Comparison of ENCODE assay signal across 24 mouse cellular contexts in genomic region chr12:69179371-69179770, GRCm38 (mm10). TPM values are rescaled to one million over a fixed set of nuclear protein-coding genes. Genes with fewer than 3 reads are reported as not detected.
DNase-seq lines count a peak whose midpoint lies in the region; ATAC-seq and TF ChIP-seq lines count a peak whose summit lies in the region.
"Had no signal": no experiment of that assay in that cellular context is flagged by ENCODE, and none has a peak within 500 bp of the region (broad histone marks: within the 10 kb centered on the region; RNA-seq: fewer than 3 reads in every experiment).

No protein-coding gene starts in this region.

- H3K9ac ChIP-seq in liver, embryonic 11.5 days (ENCODE audit: low read depth, low read length), result no peak overlapping the region
- H3K9ac ChIP-seq in ES-Bruce4 (ENCODE audit: low read depth, poor library complexity, severe bottlenecking), result peak overlapping the region; percentile 30; the same call in 1 of the 2 replicates
- H3K9ac ChIP-seq: embryonic facial prominence, embryonic 15.5 days; heart, embryonic 15.5 days; hindbrain, embryonic 13.5 days had no signal

- DNase-seq in kidney, adult 2 months, result peak; percentile 33
- DNase-seq in kidney, adult 9 months, result no peak
- peak; percentile 14 for DNase-seq in liver
- DNase-seq in liver, embryonic 11.5 days (ENCODE audit: low spot score), result no peak
- peak; percentile 25 for DNase-seq in limb, embryonic 10.5 days (ENCODE audit: low spot score)
- no peak for DNase-seq in adrenal gland, postnatal 14 days
- DNase-seq: adrenal gland, postnatal 25 days; cerebellum, adult 18-20 months; cerebellum, adult 9-11 months; cerebellum, postnatal 36 days; gastrocnemius, postnatal 14 days; heart, adult 2 months; heart, postnatal 14 days had no signal

- no peak overlapping the region for H3K27ac ChIP-seq in kidney, adult 2 months (ENCODE audit: insufficient read depth, low read depth, low read length)
- H3K27ac ChIP-seq in liver, embryonic 11.5 days (ENCODE audit: low read depth, low read length), result no peak overlapping the region
- no peak overlapping the region for H3K27ac ChIP-seq in ES-Bruce4 (ENCODE audit: insufficient read depth, low read length)
- H3K27ac ChIP-seq in limb, embryonic 10.5 days, result no peak overlapping the region
- H3K27ac ChIP-seq: embryonic facial prominence, embryonic 15.5 days; forebrain, embryonic 10.5 days; heart, adult 2 months; heart, embryonic 15.5 days; hindbrain, embryonic 13.5 days; hindbrain, postnatal 0 days had no signal

- no peaks in the 10 kb centered on the region for H3K4me1 ChIP-seq in kidney, adult 2 months (ENCODE audit: control insufficient read depth, insufficient read depth, low read length)
- no peaks in the 10 kb centered on the region for H3K4me1 ChIP-seq in liver, embryonic 11.5 days (replicated peaks; ENCODE audit: control insufficient read depth, insufficient read depth, low read length)
- H3K4me1 ChIP-seq in ES-Bruce4 (ENCODE audit: control insufficient read depth, insufficient read depth, low read length), result no peaks in the 10 kb centered on the region
- no peaks in the 10 kb centered on the region for H3K4me1 ChIP-seq in limb, embryonic 10.5 days
- H3K4me1 ChIP-seq: embryonic facial prominence, embryonic 15.5 days had no signal

- H3K27me3 ChIP-seq in kidney, adult 2 months (replicated peaks; ENCODE audit: control insufficient read depth, insufficient read depth, low read length), result no peaks in the 10 kb centered on the region
- no peaks in the 10 kb centered on the region for H3K27me3 ChIP-seq in liver, embryonic 11.5 days (replicated peaks; ENCODE audit: control insufficient read depth, insufficient read depth, low read length)
- no peaks in the 10 kb centered on the region for H3K27me3 ChIP-seq in ES-Bruce4 (ENCODE audit: control insufficient read depth, insufficient read depth, low read length, poor library complexity, severe bottlenecking)
- no peaks in the 10 kb centered on the region for H3K27me3 ChIP-seq in limb, embryonic 10.5 days (ENCODE audit: low read depth, poor library complexity, severe bottlenecking)
- H3K27me3 ChIP-seq: embryonic facial prominence, embryonic 15.5 days; heart, embryonic 15.5 days; hindbrain, embryonic 13.5 days had no signal

- TF ChIP-seq POLR2A in kidney, adult 2 months (IDR thresholded peaks at IDR 0.05; ENCODE audit: low read depth, low read length), result no peak
- TF ChIP-seq POLR2A in ES-Bruce4 (IDR thresholded peaks at IDR 0.05; ENCODE audit: insufficient read depth, low read length), result no peak

- H3K4me2 ChIP-seq in liver, embryonic 11.5 days, result no peak overlapping the region
- H3K4me2 ChIP-seq: embryonic facial prominence, embryonic 15.5 days; heart, embryonic 11.5 days; heart, embryonic 15.5 days; hindbrain, embryonic 13.5 days had no signal

- no peak for TF ChIP-seq CTCF in kidney, adult 2 months (conservative IDR thresholded peaks at IDR 0.05; ENCODE audit: insufficient read depth, insufficient read length, low read depth, low read length)
- TF ChIP-seq CTCF in ES-Bruce4 (IDR thresholded peaks at IDR 0.05; ENCODE audit: low read depth, low read length), result no peak

- no peak for ATAC-seq in liver, embryonic 11.5 days (replicated peaks; ENCODE audit: low FRiP score)
- ATAC-seq: activated CD4-positive, CD25-positive, alpha-beta regulatory T cell, adult 4 months; forebrain, embryonic 14.5 days; hindbrain, postnatal 0 days had no signal

- H3K4me3 ChIP-seq in kidney, adult 2 months (ENCODE audit: insufficient read depth, low read depth, low read length), result no peak overlapping the region
- H3K4me3 ChIP-seq in liver, embryonic 11.5 days (ENCODE audit: low read depth, low read length), result no peak overlapping the region
- no peak overlapping the region for H3K4me3 ChIP-seq in ES-Bruce4 (ENCODE audit: low read depth, low read length)
- no peak overlapping the region for H3K4me3 ChIP-seq in limb, embryonic 10.5 days
- H3K4me3 ChIP-seq: embryonic facial prominence, embryonic 15.5 days; erythroblast, embryonic 14.5 days; forebrain, embryonic 10.5 days; heart, adult 2 months; heart, embryonic 15.5 days; hindbrain, embryonic 13.5 days had no signal

- 74% methylated on average over 12 of the region's 12 CpGs for WGBS in kidney, adult 2 months
- 66% methylated on average over 12 of the region's 12 CpGs for WGBS in liver, embryonic 11.5 days
- WGBS in limb, embryonic 10.5 days, result 79% methylated on average over 12 of the region's 12 CpGs

- H3K9me3 ChIP-seq in liver, embryonic 11.5 days (ENCODE audit: control insufficient read depth, low read length), result no peaks in the 10 kb centered on the region
- H3K9me3 ChIP-seq in ES-Bruce4 (replicated peaks; ENCODE audit: control insufficient read depth, insufficient read depth, low read length, poor library complexity, severe bottlenecking), result no peaks in the 10 kb centered on the region
- no peaks in the 10 kb centered on the region for H3K9me3 ChIP-seq in limb, embryonic 10.5 days (replicated peaks)
- H3K9me3 ChIP-seq: embryonic facial prominence, embryonic 15.5 days; forebrain, embryonic 10.5 days; heart, embryonic 15.5 days; hindbrain, embryonic 13.5 days had no signal

- no peak for TF ChIP-seq EP300 in ES-Bruce4 (IDR thresholded peaks at IDR 0.05; ENCODE audit: insufficient read depth, low read depth, low read length)

- peaks cover 2% of the 10 kb centered on the region; the same call in 1 of the 2 replicates for H3K36me3 ChIP-seq in kidney, adult 2 months (ENCODE audit: control insufficient read depth, insufficient read depth, low read length)
- H3K36me3 ChIP-seq in liver, embryonic 11.5 days (ENCODE audit: control insufficient read depth, insufficient read depth, low read length), result peaks cover 26% of the 10 kb centered on the region
- peaks cover 15% of the 10 kb centered on the region for H3K36me3 ChIP-seq in ES-Bruce4 (ENCODE audit: control insufficient read depth, insufficient read depth, low read length, poor library complexity, severe bottlenecking)
- peaks cover 70% of the 10 kb centered on the region for H3K36me3 ChIP-seq in limb, embryonic 10.5 days

RNA-seq across cellular contexts. Expression of gene Rpl36al, which starts 4.5 kb away (rescaled TPM):
- 157 and 190 TPM in 2 replicates for polyA plus RNA-seq in kidney, adult 2 months (2012; rRNA removed)
- 999 and 1,044 TPM in 2 replicates for polyA plus RNA-seq in liver, embryonic 11.5 days (2014; fragmentation: Nextera tagmentation; extraction: Ambion mirVana)
- 699 and 714 TPM in 2 replicates for polyA plus RNA-seq in ES-Bruce4 (2011; ENCODE audit: insufficient read depth, insufficient read length, low read depth, missing spikeins)
- polyA plus RNA-seq in limb, embryonic 10.5 days (2016; fragmentation: Nextera tagmentation; extraction: Ambion mirVana), result 536 and 653 TPM in 2 replicates
- 575 and 595 TPM in 2 replicates for total RNA-seq in adrenal gland, postnatal 14 days (2021)

RNA-seq across cellular contexts. Expression of gene Mgat2, which starts 4.6 kb away (rescaled TPM):
- polyA plus RNA-seq in kidney, adult 2 months (2012; rRNA removed), result 30.8 and 32.6 TPM in 2 replicates
- polyA plus RNA-seq in liver, embryonic 11.5 days (2014; fragmentation: Nextera tagmentation; extraction: Ambion mirVana), result 44.9 and 50.7 TPM in 2 replicates
- polyA plus RNA-seq in ES-Bruce4 (2011; ENCODE audit: insufficient read depth, insufficient read length, low read depth, missing spikeins), result 23.9 and 24.8 TPM in 2 replicates
- polyA plus RNA-seq in limb, embryonic 10.5 days (2016; fragmentation: Nextera tagmentation; extraction: Ambion mirVana), result 35.4 and 37.9 TPM in 2 replicates
- 43.6 and 53.0 TPM in 2 replicates for total RNA-seq in adrenal gland, postnatal 14 days (2021)

RNA-seq across cellular contexts. Expression of gene Lrr1, which starts 10.8 kb away (rescaled TPM):
- 0.14 TPM in 1 of 2 replicates, not detected in the other for polyA plus RNA-seq in kidney, adult 2 months (2012; rRNA removed)
- polyA plus RNA-seq in liver, embryonic 11.5 days (2014; fragmentation: Nextera tagmentation; extraction: Ambion mirVana), result 28.5 and 33.5 TPM in 2 replicates
- 7.5 and 10.3 TPM in 2 replicates for polyA plus RNA-seq in ES-Bruce4 (2011; ENCODE audit: insufficient read depth, insufficient read length, low read depth, missing spikeins)
- polyA plus RNA-seq in limb, embryonic 10.5 days (2016; fragmentation: Nextera tagmentation; extraction: Ambion mirVana), result 30.6 and 31.1 TPM in 2 replicates
- total RNA-seq in adrenal gland, postnatal 14 days (2021), result 1.3 and 2.3 TPM in 2 replicates
- total RNA-seq: adrenal gland, adult 18-20 months; heart, adult 2 months had no signal
- polyA plus RNA-seq: heart, adult 2 months had no signal

RNA-seq across cellular contexts. Expression of gene Gm49383, which starts 17.5 kb away (rescaled TPM):
- 2.6 and 3.1 TPM in 2 replicates for polyA plus RNA-seq in kidney, adult 2 months (2012; rRNA removed)
- 28.6 and 29.8 TPM in 2 replicates for polyA plus RNA-seq in liver, embryonic 11.5 days (2014; fragmentation: Nextera tagmentation; extraction: Ambion mirVana)
- 15.1 and 15.4 TPM in 2 replicates for polyA plus RNA-seq in ES-Bruce4 (2011; ENCODE audit: insufficient read depth, insufficient read length, low read depth, missing spikeins)
- polyA plus RNA-seq in limb, embryonic 10.5 days (2016; fragmentation: Nextera tagmentation; extraction: Ambion mirVana), result 54.8 and 61.0 TPM in 2 replicates
- 6.2 and 7.2 TPM in 2 replicates for total RNA-seq in adrenal gland, postnatal 14 days (2021)
- polyA plus RNA-seq: erythroblast, embryonic 14.5 days had no signal

RNA-seq across cellular contexts. Expression of gene Dnaaf2, which starts 18.9 kb away (rescaled TPM):
- 1.3 and 1.5 TPM in 2 replicates for polyA plus RNA-seq in kidney, adult 2 months (2012; rRNA removed)
- 12.2 and 14.0 TPM in 2 replicates for polyA plus RNA-seq in liver, embryonic 11.5 days (2014; fragmentation: Nextera tagmentation; extraction: Ambion mirVana)
- 3.7 and 4.6 TPM in 2 replicates for polyA plus RNA-seq in ES-Bruce4 (2011; ENCODE audit: insufficient read depth, insufficient read length, low read depth, missing spikeins)
- polyA plus RNA-seq in limb, embryonic 10.5 days (2016; fragmentation: Nextera tagmentation; extraction: Ambion mirVana), result 16.7 and 17.0 TPM in 2 replicates
- 1.0 and 1.7 TPM in 2 replicates for total RNA-seq in adrenal gland, postnatal 14 days (2021)

Comparison
In these comparisons a context has a peak if more than half of its experiments do, and no peak if none do; other contexts are left out.
1. DNase-seq: peak in kidney, adult 2 months (single experiment), liver (single experiment) and limb, embryonic 10.5 days (single experiment); none in kidney, adult 9 months (single experiment), liver, embryonic 11.5 days (single experiment) and adrenal gland, postnatal 14 days (single experiment).